Mouse (Mus musculus) C2C12 (cell line): ENCODE data around the gene Dgcr2. TPM values are rescaled to one million over a fixed set of nuclear protein-coding genes. Genes with fewer than 3 reads are reported as not detected.

Source experiments
- H3K27me3 ChIP-seq: one replicate; pipeline ENCODE4 v1.6.1; 2011; ENCODE audit not compliant: control insufficient read depth, insufficient read depth, insufficient read length
- H3K36me3 ChIP-seq: one replicate; pipeline ENCODE4 v1.6.1; 2011; ENCODE audit not compliant: control insufficient read depth, insufficient read depth
- H3K4me3 ChIP-seq: one replicate; pipeline ENCODE4 v1.5.1; 2011; ENCODE audit warnings: mild to moderate bottlenecking, control low read depth; ENCODE audit not compliant: poor library complexity, insufficient read depth, severe bottlenecking
- H3K79me2 ChIP-seq: one replicate; pipeline ENCODE4 v1.6.1; 2011; ENCODE audit not compliant: control insufficient read depth, insufficient read depth
- H3K79me3 ChIP-seq: one replicate; pipeline ENCODE4 v1.6.1; 2011; ENCODE audit warnings: low read depth, control low read depth
- H3ac ChIP-seq: one replicate; pipeline ENCODE3; 2011; ENCODE audit warnings: low read depth; ENCODE audit not compliant: control insufficient read depth, insufficient read length
- CEBPB ChIP-seq: IDR thresholded peaks from one replicate; pipeline ENCODE4 v1.6.1; 2011; ENCODE audit warnings: low read depth, mild to moderate bottlenecking, control low read depth, moderate library complexity
- CTCF ChIP-seq: IDR thresholded peaks from one replicate; pipeline ENCODE4 v1.5.1; 2011; ENCODE audit not compliant: control insufficient read depth, insufficient read depth, insufficient read length
- FOSL1 ChIP-seq: IDR thresholded peaks from one replicate; pipeline ENCODE4 v1.8.0; 2011; ENCODE audit warnings: mild to moderate bottlenecking, low read length; ENCODE audit not compliant: poor library complexity, insufficient read depth, severe bottlenecking
- MAX ChIP-seq: IDR thresholded peaks from one replicate; pipeline ENCODE4 v1.6.1; 2011; ENCODE audit warnings: mild to moderate bottlenecking, control low read depth
- MYOD1 ChIP-seq: IDR thresholded peaks from one replicate; pipeline ENCODE4 v1.6.1; 2011; ENCODE audit warnings: low read depth; ENCODE audit not compliant: control insufficient read depth, insufficient read length
- MYOG ChIP-seq: IDR thresholded peaks from one replicate; pipeline ENCODE4 v1.6.1; 2011; ENCODE audit not compliant: control insufficient read depth, insufficient read length; ENCODE audit errors: extremely low read depth
- USF1 ChIP-seq: IDR thresholded peaks from one replicate; pipeline ENCODE4 v1.6.1; 2011; ENCODE audit warnings: low read depth, mild to moderate bottlenecking, control low read depth, moderate library complexity
- polyA plus RNA-seq: library from polyadenylated mRNA; unstranded; fragments of >200 nt; fragmentation: generic; extraction: Trizol; gene quantifications from one replicate; pipeline ENCODE4 v1.2.1, GENCODE M21; 2012; ENCODE audit warnings: missing spikeins

Gene Dgcr2
- polyA plus RNA-seq, 1 experiment, result 41.9 TPM

DNA sequence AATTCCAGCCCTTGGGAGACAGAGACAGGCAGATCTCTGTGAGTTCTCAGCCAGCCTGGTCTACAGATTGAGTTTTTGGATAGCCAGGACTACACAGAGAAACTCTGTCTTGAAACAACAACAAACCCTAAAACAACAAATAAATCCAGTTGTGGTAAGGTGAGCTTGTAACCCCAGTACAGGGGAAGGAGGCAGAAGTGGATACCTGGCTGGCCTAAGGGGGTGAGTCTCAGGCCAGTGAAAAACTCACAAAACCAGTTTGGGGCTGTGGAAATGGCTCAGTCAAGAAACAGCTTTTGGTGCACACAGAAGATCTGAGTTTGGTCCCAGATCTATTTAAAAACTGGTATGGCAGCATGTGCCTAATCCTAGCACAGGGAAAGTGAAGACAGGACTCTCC lies 16.2 kb downstream of the Dgcr2 start:
- Histone ChIP-seq H3ac (no peak overlapping the region), H3K4me3 (no peak overlapping the region), H3K36me3 (peaks cover 22% of the 10 kb centered on the region), H3K79me3 (peaks cover 95% of the 10 kb centered on the region), H3K27me3 (no peaks in the 10 kb centered on the region), H3K79me2 (peaks cover 100% of the 10 kb centered on the region)
- no peak for TF ChIP-seq MYOD1
- no peak for TF ChIP-seq MYOG
- no peak for TF ChIP-seq CEBPB
- TF ChIP-seq CTCF, result no peak

DNA sequence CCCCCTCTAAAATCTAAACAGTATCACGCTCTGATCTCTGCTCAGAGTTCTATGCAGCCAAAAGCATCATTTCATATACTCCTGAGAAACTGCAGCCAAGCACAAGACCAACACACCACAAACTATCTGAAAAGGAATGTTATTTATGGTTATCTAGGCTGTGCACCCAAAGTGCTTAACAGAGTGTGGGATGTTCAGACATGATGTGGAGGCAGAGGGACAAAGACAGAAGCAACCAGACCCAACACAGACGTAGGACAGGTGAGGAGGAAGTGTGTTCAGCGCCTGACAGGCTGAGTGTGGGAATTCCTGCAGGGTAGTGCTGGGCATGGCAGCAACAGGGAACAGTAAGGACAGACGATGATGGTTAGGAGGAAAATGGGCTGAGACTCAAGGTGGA lies 18.8 kb downstream of the Dgcr2 start:
- H3ac ChIP-seq, result no peak overlapping the region
- peaks cover 28% of the 10 kb centered on the region for H3K36me3 ChIP-seq
- no peaks in the 10 kb centered on the region for H3K27me3 ChIP-seq
- TF ChIP-seq CEBPB (no peak), MYOD1 (no peak), USF1 (no peak), CTCF (no peak), MYOG (no peak), MAX (no peak), FOSL1 (no peak)
- peaks cover 100% of the 10 kb centered on the region for H3K79me2 ChIP-seq
- H3K4me3 ChIP-seq, result no peak overlapping the region
- H3K79me3 ChIP-seq, result peaks cover 88% of the 10 kb centered on the region

DNA sequence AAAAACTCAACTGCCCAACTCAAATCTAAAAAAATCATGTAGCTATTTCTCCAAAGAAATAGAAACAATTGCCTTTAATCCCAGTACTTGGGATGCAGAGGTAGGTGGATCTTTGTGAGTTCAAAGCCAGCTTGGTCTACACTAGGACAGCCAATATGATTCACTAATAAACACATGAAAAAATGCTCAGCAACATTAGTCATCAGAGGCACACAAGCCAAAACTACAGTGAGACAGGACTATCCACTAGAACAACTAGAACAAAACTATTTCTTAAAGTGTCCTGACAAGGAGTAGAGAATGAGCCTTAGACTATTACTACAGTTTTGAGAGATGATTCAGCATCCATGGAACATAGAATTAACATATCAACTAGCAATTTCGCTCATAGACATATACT lies 22.3 kb downstream of the Dgcr2 start:
- Histone ChIP-seq H3K79me2 (peaks cover 87% of the 10 kb centered on the region), H3ac (no peak overlapping the region), H3K27me3 (no peaks in the 10 kb centered on the region), H3K79me3 (peaks cover 67% of the 10 kb centered on the region), H3K36me3 (peaks cover 17% of the 10 kb centered on the region), H3K4me3 (no peak overlapping the region)
- TF ChIP-seq USF1 (no peak), MYOD1 (no peak), FOSL1 (no peak), CTCF (no peak), MYOG (no peak), CEBPB (no peak), MAX (no peak)

DNA sequence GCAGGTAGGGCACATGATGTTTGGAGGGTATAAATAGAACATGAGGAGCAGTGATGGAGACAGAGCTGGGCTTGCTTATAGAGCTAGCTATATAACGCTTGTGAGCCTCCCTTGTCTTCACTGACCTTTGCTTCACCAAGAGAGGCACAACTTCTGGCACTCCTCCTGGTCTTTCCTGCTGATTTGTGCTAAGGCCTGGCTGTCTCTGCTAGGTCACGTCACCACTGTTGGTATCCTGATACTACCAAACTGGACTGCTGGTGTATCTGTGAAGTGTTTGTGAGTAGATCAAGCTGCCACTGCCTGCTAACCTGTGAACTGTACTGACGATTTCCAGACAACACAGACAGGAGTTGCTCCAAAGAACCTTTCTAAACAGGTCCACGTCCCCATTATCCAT lies 23.2 kb downstream of the Dgcr2 start:
- TF ChIP-seq CTCF (no peak), MYOD1 (no peak), FOSL1 (no peak), MAX (no peak), CEBPB (no peak), USF1 (no peak), MYOG (no peak)
- H3K4me3 ChIP-seq, result no peak overlapping the region
- H3ac ChIP-seq, result no peak overlapping the region
- H3K79me3 ChIP-seq, result peaks cover 58% of the 10 kb centered on the region
- peaks cover 78% of the 10 kb centered on the region for H3K79me2 ChIP-seq
- no peaks in the 10 kb centered on the region for H3K27me3 ChIP-seq
- peaks cover 24% of the 10 kb centered on the region for H3K36me3 ChIP-seq

DNA sequence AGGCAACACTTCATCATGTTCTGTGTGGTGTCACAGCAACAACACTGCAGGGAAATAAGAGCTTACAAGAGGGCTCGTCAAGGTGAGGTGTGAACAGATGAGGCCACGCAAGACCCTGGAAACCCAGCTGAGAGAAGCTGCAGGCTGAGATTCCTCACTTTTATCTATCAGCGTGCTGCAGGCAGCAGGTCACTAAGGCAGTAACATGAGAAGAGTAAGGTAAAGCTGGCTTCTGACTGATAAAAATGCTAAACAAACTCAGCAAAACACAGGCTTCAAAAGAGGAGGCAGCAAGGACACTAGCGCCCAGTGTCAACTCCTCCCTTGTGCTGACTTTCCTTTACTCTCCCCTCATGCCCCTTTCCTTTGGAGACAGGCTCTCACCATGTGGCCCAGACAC lies 25.4 kb downstream of the Dgcr2 start:
- H3K4me3 ChIP-seq, result no peak overlapping the region
- H3K79me2 ChIP-seq, result peaks cover 63% of the 10 kb centered on the region
- H3ac ChIP-seq, result no peak overlapping the region
- TF ChIP-seq CEBPB (no peak), MYOD1 (no peak), CTCF (no peak), MAX (no peak), USF1 (no peak), FOSL1 (no peak), MYOG (no peak)
- no peaks in the 10 kb centered on the region for H3K27me3 ChIP-seq
- peaks cover 38% of the 10 kb centered on the region for H3K79me3 ChIP-seq
- H3K36me3 ChIP-seq, result peaks cover 34% of the 10 kb centered on the region

DNA sequence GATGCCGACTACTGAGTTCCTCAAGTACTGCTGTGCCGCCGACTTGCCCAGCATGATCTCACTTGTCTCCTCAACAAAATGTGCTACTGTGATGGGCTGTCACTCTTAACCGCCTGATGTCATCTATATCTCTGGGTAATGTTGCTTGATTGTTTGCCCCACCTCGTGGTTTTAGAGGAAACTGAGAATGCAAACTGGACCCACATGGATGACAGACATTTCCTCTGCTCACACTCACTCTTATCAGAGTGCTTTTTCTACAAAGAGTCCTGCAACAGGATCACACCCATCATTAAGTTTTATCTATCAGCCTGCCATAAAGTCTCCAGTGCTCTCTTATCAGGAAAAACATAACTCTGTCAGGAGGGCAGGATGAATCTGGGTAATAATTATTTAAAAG lies 27.1 kb downstream of the Dgcr2 start:
- Histone ChIP-seq H3K4me3 (no peak overlapping the region), H3K36me3 (peaks cover 29% of the 10 kb centered on the region), H3ac (no peak overlapping the region), H3K79me2 (peaks cover 45% of the 10 kb centered on the region), H3K79me3 (peaks cover 26% of the 10 kb centered on the region), H3K27me3 (no peaks in the 10 kb centered on the region)
- TF ChIP-seq MYOD1 (no peak), MAX (no peak), FOSL1 (no peak), USF1 (no peak), MYOG (no peak), CTCF (no peak), CEBPB (no peak)
